Mouse (Mus musculus): Measurements from ENCODE around the gene Sh3bgrl2. TPM values are rescaled to one million over a fixed set of nuclear protein-coding genes. Genes with fewer than 3 reads are reported as not detected.

Gene Sh3bgrl2
- polyA plus RNA-seq, 1 experiment, result not detected

DNA sequence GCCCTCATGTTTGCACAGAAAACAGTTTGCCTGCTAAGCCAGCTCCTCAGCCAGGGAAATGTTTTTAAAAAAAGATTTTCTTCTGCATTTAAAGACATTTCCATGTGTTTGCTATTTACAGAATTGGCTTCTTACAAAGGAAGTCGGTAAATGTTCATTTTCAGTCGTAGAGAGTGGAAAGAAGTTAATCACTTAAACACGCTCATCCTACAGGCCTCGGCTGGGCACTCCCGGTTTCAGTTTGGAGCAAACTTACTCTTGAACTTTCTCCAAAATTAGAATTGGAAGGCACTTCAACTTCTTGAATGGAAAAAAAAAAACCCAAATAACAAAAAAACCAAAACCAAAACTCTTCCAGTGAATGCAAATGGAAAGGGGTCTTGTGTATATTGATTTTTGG, 113.7 kb downstream of the Sh3bgrl2 start:
- H3K4me3 ChIP-seq (ENCODE audit: insufficient read depth, low read depth, low read length), result no peak overlapping the region
- 79% methylated on average over 5 of the region's 5 CpGs for WGBS
- H3K4me1 ChIP-seq (ENCODE audit: control insufficient read depth, insufficient read depth, low read length), result no peaks in the 10 kb centered on the region
- H3K27ac ChIP-seq (ENCODE audit: insufficient read depth, low read depth, low read length), result no peak overlapping the region
- no peak for TF ChIP-seq POLR2A (IDR thresholded peaks at IDR 0.05; ENCODE audit: insufficient read depth, low read depth, low read length)
- no peak for TF ChIP-seq CTCF (IDR thresholded peaks at IDR 0.05; ENCODE audit: insufficient read depth, low read depth, low read length)

DNA sequence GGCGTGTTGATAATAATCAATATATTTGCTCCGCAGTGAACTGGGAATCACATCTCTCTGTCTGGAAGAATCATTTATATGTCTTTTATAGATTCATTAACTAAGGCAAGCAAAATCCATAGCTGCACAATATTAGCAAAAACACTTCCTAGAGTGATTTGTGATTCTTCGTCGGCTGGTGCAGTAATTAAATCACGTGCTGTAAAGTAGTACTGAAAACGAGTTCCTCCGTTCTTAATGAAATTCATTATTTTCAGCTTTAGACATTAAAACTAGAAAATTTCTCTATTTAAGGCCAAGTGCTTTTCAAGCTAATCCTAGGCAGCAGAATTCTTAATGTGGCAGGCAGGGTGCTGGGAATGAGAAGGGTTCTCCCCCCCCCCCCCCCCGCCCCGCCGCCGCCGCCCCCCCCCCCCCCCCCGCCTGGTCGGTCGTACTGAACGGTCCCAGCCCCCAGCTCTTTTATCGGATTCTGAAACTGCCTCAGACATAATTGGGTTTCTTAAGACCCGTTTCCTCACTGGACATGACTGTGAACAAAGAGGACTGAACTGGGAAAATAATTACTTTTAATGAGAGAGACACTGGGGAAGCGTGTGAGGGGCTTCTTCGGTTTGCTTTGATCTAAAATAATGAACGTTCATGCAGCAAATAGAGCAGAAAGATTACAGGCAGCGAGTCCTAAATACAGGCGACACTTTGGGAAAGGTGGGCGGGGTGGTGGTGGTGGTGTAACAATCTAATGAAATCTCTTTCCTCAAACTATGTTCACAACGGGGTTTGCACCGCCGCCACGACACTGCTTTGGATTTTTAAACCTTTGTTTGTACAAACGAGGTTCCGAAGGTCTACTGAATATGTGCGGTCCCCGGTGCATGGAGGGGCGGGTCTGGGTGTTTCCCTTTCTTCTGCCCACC, 116.1 kb downstream of the Sh3bgrl2 start:
- Histone ChIP-seq H3K4me3 (ENCODE audit: insufficient read depth, low read depth, low read length) (peak overlapping the region; percentile 39), H3K27ac (ENCODE audit: insufficient read depth, low read depth, low read length) (no peak overlapping the region), H3K4me1 (ENCODE audit: control insufficient read depth, insufficient read depth, low read length) (no peaks in the 10 kb centered on the region)
- TF ChIP-seq POLR2A (IDR thresholded peaks at IDR 0.05; ENCODE audit: insufficient read depth, low read depth, low read length) (no peak), CTCF (IDR thresholded peaks at IDR 0.05; ENCODE audit: insufficient read depth, low read depth, low read length) (no peak)
- WGBS, result 7% methylated on average over 25 of the region's 33 CpGs

DNA sequence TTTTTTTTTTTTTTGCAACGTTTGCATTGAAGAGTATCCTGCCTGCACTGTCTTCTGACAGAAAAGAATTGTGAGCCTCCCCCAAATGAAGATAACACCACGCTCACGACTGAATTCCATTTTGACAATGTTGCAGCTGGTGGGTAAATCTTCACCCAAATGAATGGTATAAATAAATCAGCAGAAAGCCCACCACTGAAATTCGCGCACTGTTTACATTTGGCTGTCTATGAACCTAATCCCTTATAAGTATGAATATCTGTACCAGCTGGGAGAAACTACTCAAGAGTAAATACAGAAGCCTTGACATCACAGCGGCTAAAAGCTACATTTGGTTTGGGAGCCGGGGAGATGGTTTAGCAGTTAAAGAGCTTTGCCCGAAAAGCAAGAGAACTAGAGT, 116.8 kb downstream of the Sh3bgrl2 start:
- TF ChIP-seq CTCF (IDR thresholded peaks at IDR 0.05; ENCODE audit: insufficient read depth, low read depth, low read length) (no peak), POLR2A (IDR thresholded peaks at IDR 0.05; ENCODE audit: insufficient read depth, low read depth, low read length) (no peak)
- H3K4me3 ChIP-seq (ENCODE audit: insufficient read depth, low read depth, low read length), result 0 out of 2 replicates have a peak overlapping the region, but pooled peaks have one; percentile 39
- H3K4me1 ChIP-seq (ENCODE audit: control insufficient read depth, insufficient read depth, low read length), result no peaks in the 10 kb centered on the region
- H3K27ac ChIP-seq (ENCODE audit: insufficient read depth, low read depth, low read length), result no peak overlapping the region
- WGBS, result 34% methylated on average over 8 of the region's 8 CpGs

DNA sequence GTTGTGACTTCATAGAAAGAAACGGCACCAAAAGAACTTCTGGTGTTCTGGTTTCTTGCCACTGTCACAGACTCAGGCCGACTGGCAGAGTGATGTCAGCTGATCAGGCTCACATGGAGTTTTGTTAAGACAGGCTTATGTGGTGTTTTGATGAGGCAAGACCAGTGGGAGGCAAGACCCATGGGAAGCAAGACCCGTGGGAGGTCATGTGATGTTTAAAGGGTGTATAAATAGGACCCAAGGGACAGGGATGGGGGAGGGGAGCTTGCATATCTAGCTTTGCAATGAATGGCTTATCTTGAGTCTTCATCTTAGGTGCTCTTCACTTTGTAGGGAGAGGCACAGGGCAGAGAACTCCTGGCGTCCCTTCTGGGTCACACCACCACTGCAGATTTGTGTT, 118.9 kb downstream of the Sh3bgrl2 start:
- no peak for TF ChIP-seq CTCF (IDR thresholded peaks at IDR 0.05; ENCODE audit: insufficient read depth, low read depth, low read length)
- Histone ChIP-seq H3K4me3 (ENCODE audit: insufficient read depth, low read depth, low read length) (no peak overlapping the region), H3K4me1 (ENCODE audit: control insufficient read depth, insufficient read depth, low read length) (no peaks in the 10 kb centered on the region), H3K27ac (ENCODE audit: insufficient read depth, low read depth, low read length) (no peak overlapping the region)
- WGBS, result 79% methylated on average over 4 of the region's 4 CpGs

DNA sequence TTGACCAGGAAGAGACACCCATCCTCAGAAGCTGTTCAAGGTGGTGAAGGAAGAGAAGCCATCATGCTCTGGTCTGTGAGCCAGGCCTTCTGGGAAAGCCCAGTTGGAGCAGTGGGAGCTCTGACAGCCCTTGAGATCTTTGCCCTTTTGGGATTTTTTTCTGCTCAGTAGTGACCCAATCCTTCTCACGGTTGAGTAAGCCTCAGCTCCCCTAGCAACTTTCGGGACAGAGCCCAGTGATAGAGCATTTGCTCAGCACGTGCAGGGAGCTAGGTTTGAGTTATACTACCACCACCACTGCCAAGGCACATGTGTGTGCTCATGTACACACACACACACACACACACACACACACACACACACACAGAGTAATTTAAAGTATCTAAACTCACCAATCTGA, 131.5 kb downstream of the Sh3bgrl2 start:
- 77% methylated on average over 3 of the region's 3 CpGs for WGBS

DNA sequence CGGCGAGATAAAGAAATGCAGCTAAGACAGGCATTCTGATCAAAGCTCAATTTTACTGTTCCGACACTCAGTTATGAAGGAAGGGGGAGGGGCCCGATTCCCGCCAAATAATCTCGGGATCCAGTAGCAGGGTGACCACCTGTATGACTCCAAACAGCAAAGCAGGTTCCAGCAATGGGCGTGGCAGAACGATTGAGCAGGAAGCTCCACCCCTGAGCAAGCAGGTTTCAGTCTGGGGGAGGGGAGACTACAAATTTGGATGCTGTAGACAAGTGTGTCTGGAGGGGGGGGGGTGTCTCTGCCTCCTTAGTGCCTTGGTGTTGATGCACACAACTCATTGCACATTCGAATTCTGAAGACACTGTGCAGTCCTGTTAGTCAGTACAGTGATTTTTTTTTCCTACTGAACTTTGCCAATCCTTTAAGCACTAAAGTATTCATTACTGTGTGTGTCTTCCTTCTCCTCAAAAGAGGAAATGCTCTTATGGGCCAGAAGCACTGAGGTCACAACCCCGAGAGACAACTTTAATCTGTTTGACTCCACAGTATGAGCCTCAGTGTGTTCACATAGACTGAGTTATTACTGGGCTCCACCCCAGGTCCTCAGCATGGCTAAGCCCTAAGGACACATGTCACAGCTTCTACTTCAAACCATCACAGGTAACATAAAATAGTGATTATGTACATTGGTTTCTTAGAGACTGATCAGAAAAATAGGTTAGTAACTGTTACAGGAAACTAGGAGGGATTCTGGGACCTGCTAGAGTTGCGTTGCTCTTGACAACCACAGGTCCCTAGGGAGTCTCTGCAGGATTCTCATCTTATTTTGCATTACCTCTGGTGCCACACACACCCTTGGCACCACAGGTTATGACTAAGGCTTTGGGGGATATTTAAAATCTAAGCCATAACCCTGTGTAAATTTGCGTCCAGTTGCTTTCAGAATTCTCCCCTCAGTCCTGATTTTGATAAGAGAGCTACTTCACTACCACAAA, 133.8 kb downstream of the Sh3bgrl2 start:
- 82% methylated on average over 12 of the region's 12 CpGs for WGBS
- Histone ChIP-seq H3K27ac (ENCODE audit: insufficient read depth, low read depth, low read length) (no peak overlapping the region), H3K4me1 (ENCODE audit: control insufficient read depth, insufficient read depth, low read length) (peaks cover 5% of the 10 kb centered on the region)

More for the DNA sequence above, 131.5 kb downstream of the Sh3bgrl2 start:
- no peak for TF ChIP-seq CTCF (IDR thresholded peaks at IDR 0.05; ENCODE audit: insufficient read depth, low read depth, low read length)
- no peak for TF ChIP-seq POLR2A (IDR thresholded peaks at IDR 0.05; ENCODE audit: insufficient read depth, low read depth, low read length)
- Histone ChIP-seq H3K4me1 (ENCODE audit: control insufficient read depth, insufficient read depth, low read length) (no peaks in the 10 kb centered on the region), H3K27ac (ENCODE audit: insufficient read depth, low read depth, low read length) (no peak overlapping the region), H3K4me3 (ENCODE audit: insufficient read depth, low read depth, low read length) (no peak overlapping the region)

DNA sequence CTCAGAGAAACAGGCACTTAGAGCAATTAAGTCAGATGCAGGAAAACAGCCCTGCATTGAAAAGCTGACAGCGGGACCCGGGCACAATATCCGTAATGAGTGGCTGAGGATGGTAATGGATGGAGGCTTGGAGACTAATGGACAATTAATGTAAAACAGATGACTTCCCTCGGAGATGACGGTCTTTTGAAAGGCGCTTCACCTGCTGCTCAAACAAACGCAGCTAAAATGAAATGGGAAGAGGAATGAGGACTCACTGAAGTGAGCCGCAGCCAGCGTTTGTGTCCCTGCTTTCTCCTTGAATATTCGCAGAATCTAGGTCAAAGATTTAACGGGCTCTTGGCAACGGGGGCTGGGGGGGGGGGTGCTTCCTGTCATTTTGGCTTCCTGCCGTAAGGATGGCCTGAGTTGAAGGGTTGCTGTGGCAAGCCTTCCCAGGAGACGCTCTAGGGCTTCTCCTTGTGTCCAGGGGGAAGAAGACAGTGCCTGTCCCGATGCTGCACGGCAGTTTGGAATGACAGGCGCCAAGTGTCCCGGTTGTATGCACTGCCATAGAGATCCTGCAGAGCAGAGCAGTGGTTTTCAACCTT, 138.5 kb downstream of the Sh3bgrl2 start:
- 3% methylated on average over 18 of the region's 18 CpGs for WGBS
- peak overlapping the region; percentile 64 for H3K27ac ChIP-seq (ENCODE audit: insufficient read depth, low read depth, low read length)
- TF ChIP-seq POLR2A (IDR thresholded peaks at IDR 0.05; ENCODE audit: insufficient read depth, low read depth, low read length) (no peak), CTCF (IDR thresholded peaks at IDR 0.05; ENCODE audit: insufficient read depth, low read depth, low read length) (no peak)
- peak overlapping the region; percentile 29 for H3K4me3 ChIP-seq (ENCODE audit: insufficient read depth, low read depth, low read length)
- H3K4me1 ChIP-seq (ENCODE audit: control insufficient read depth, insufficient read depth, low read length), result peaks cover 12% of the 10 kb centered on the region

More for the DNA sequence above, 133.8 kb downstream of the Sh3bgrl2 start:
- H3K4me3 ChIP-seq (ENCODE audit: insufficient read depth, low read depth, low read length), result no peak overlapping the region
- no peak for TF ChIP-seq CTCF (IDR thresholded peaks at IDR 0.05; ENCODE audit: insufficient read depth, low read depth, low read length)
- TF ChIP-seq POLR2A (IDR thresholded peaks at IDR 0.05; ENCODE audit: insufficient read depth, low read depth, low read length), result no peak

DNA sequence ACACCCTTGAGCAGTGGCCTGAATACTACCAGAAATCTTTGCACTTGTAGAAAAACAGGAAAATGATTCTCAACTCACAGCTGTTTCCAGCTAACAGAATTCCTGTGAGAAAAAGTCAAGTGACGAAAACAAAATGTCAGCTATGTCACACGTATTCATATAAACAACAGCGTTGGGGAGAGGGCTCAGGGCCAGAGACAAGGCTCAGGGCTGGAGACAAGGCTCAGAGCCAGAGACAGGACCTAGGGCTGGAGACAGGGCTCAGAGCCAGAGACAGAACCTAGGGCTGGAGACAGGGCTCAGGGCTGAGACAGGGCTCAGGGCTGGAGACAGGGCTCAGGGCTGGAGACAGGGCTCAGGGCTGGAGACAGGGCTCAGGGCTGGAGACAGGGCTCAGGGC, 139.8 kb downstream of the Sh3bgrl2 start:
- Histone ChIP-seq H3K27ac (ENCODE audit: insufficient read depth, low read depth, low read length) (0 out of 2 replicates have a peak overlapping the region, but pooled peaks have one; percentile 37), H3K4me1 (ENCODE audit: control insufficient read depth, insufficient read depth, low read length) (peaks cover 12% of the 10 kb centered on the region), H3K4me3 (ENCODE audit: insufficient read depth, low read depth, low read length) (no peak overlapping the region)
- WGBS, result 58% methylated on average over 3 of the region's 3 CpGs
- TF ChIP-seq POLR2A (IDR thresholded peaks at IDR 0.05; ENCODE audit: insufficient read depth, low read depth, low read length), result no peak
- TF ChIP-seq CTCF (IDR thresholded peaks at IDR 0.05; ENCODE audit: insufficient read depth, low read depth, low read length), result no peak

Other genes with a start within 250 kb of the Sh3bgrl2 start
- not detected in 2 replicates for gene Lca5, start 107.2 kb upstream of the Sh3bgrl2 start, polyA plus RNA-seq (2012; ENCODE audit: insufficient read depth, insufficient read length, low replicate concordance, missing spikeins)

All from olfactory bulb, adult 2 months (tissue).